Mouse (Mus musculus) liver, embryonic 16.5 days (tissue): ENCODE results near the gene Kif1a. TPM values are rescaled to one million over a fixed set of nuclear protein-coding genes. Genes with fewer than 3 reads are reported as not detected.

Source experiments
- ATAC-seq: fragments of 200-750 bp; cut with Nextera tagmentation; 2 replicates; pipeline ENCODE4 v1.8.0; 2017; ENCODE audit warnings: low read depth, mild to moderate bottlenecking, moderate number of reproducible peaks, moderate library complexity
- H3K27ac ChIP-seq: fragments of 300-500 bp; sonication (generic); 2 replicates; pipeline ENCODE4 v1.5.1; 2014; ENCODE audit warnings: mild to moderate bottlenecking, low read length
- H3K27me3 ChIP-seq: fragments of 300-500 bp; sonication (generic); 2 replicates; pipeline ENCODE4 v1.6.1; 2014; ENCODE audit warnings: low read depth, low read length, mixed read lengths; ENCODE audit not compliant: control insufficient read depth, insufficient read depth
- H3K36me3 ChIP-seq: fragments of 300-500 bp; sonication (generic); 2 replicates; pipeline ENCODE4 v1.6.1; 2014; ENCODE audit warnings: mild to moderate bottlenecking; ENCODE audit not compliant: control insufficient read depth, insufficient read depth
- H3K4me1 ChIP-seq: fragments of 300-500 bp; sonication (generic); 2 replicates; pipeline ENCODE4 v1.6.1; 2014; ENCODE audit warnings: low read depth, low read length, mixed read lengths; ENCODE audit not compliant: control insufficient read depth
- H3K4me2 ChIP-seq: fragments of 300-500 bp; sonication (generic); 2 replicates; pipeline ENCODE4 v1.6.1; 2014; ENCODE audit warnings: low read depth, low read length, mixed read lengths
- H3K4me3 ChIP-seq: fragments of 300-500 bp; sonication (generic); 2 replicates; pipeline ENCODE4 v1.5.1; 2014; ENCODE audit warnings: low read depth, mild to moderate bottlenecking, low read length
- H3K9ac ChIP-seq: fragments of 300-500 bp; sonication (generic); 2 replicates; pipeline ENCODE4 v1.6.1; 2014; ENCODE audit warnings: low read depth, low read length
- H3K9me3 ChIP-seq: fragments of 300-500 bp; sonication (generic); replicated peaks from 2 replicates; pipeline ENCODE4 v1.6.1; 2016; ENCODE audit warnings: low read length; ENCODE audit not compliant: control insufficient read depth
- WGBS: fragments of 180-500 bp; shearing (Covaris S2); extraction: QIAGEN DNeasy Blood & Tissue Kit; methylation state at CpG from one replicate; pipeline ENCODE4 v1.1.7; 2014; ENCODE audit not compliant: insufficient replicate concordance; 5-methylcytosine and 5-hydroxymethylcytosine counted together
- polyA plus RNA-seq: library from polyadenylated mRNA; unstranded; fragments of >200 nt; fragmentation: Nextera tagmentation; extraction: Ambion mirVana; gene quantifications from 2 replicates; pipeline ENCODE4 v1.2.1, GENCODE M21; 2015

Gene Kif1a
- polyA plus RNA-seq = 0.19 and 0.20 TPM in 2 replicates

GRCm38 (mm10) chr1:93101571-93102061 lies at the start of gene Kif1a:
TSS of gene Kif1a (minus strand) at chr1:93101951.
- Histone ChIP-seq H3K27me3 (peaks cover 44% of the 10 kb centered on the region), H3K36me3 (no peaks in the 10 kb centered on the region), H3K4me2 (peak within 1 kb of the TSS; percentile 39; the same call in 1 of the 2 replicates), H3K4me1 (no peaks in the 10 kb centered on the region), H3K9me3 (no peaks in the 10 kb centered on the region), H3K27ac (no peak within 1 kb of the TSS), H3K9ac (no peak within 1 kb of the TSS), H3K4me3 (peak within 1 kb of the TSS; percentile 29)
- WGBS = 3% methylated on average over 39 of the region's 39 CpGs
- no peak for ATAC-seq

DNA sequence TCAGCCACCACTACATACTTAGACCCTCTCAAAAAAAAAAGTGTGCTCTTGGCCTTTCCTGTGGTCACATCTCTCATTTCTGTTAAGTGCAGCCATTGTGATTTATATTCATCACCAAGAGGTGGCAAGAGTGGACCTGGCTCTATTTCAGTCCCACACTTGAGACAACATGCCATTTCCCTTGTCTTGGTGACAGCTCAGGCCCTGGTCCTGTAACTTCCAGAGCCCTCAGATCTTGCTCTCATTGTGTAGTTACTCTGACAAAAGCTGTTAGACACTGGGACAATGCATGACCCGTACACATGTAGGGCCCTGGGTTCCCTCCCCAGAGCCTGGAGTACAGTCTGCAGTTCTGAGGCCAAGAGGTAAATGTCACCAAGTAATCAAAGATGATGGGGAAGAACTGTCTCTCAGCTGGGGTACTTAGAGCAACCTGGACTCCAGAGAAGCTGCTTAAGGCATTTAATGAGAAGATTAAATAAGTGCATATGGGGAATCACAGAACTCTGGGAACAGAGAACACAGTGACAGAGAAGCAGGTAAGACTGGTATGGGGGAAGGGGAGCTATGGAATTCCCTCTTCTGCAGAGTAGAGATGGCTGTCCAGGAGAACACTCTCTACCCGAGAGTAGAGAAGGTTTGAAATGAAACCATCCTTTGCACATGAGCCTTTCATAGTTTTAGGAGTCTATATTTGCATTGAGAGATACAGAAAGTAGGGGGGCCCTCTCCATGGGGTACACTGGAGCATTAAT lies 49.3 kb upstream of the Kif1a start:
- H3K4me1 ChIP-seq = no peaks in the 10 kb centered on the region
- no peaks in the 10 kb centered on the region for H3K9me3 ChIP-seq
- H3K4me2 ChIP-seq = no peak overlapping the region
- H3K4me3 ChIP-seq = no peak overlapping the region
- H3K27ac ChIP-seq = no peak overlapping the region
- no peak for ATAC-seq
- WGBS = 37% methylated on average over 2 of the region's 2 CpGs
- H3K27me3 ChIP-seq = no peaks in the 10 kb centered on the region
- no peaks in the 10 kb centered on the region for H3K36me3 ChIP-seq
- no peak overlapping the region for H3K9ac ChIP-seq

GRCm38 (mm10) chr1:93144176-93144575 lies 42.4 kb upstream of the Kif1a start:
- H3K27ac ChIP-seq = no peak overlapping the region
- no peaks in the 10 kb centered on the region for H3K27me3 ChIP-seq
- WGBS = 59% methylated on average over 9 of the region's 9 CpGs
- no peak overlapping the region for H3K4me3 ChIP-seq
- H3K9ac ChIP-seq = no peak overlapping the region
- H3K4me2 ChIP-seq = no peak overlapping the region
- no peaks in the 10 kb centered on the region for H3K36me3 ChIP-seq
- no peak for ATAC-seq
- no peaks in the 10 kb centered on the region for H3K9me3 ChIP-seq
- no peaks in the 10 kb centered on the region for H3K4me1 ChIP-seq

GRCm38 (mm10) chr1:93142871-93143270 lies 41.1 kb upstream of the Kif1a start:
- H3K4me2 ChIP-seq = no peak overlapping the region
- 35% methylated on average over 1 of the region's 1 CpGs for WGBS
- H3K27me3 ChIP-seq = no peaks in the 10 kb centered on the region
- H3K4me1 ChIP-seq = no peaks in the 10 kb centered on the region
- no peaks in the 10 kb centered on the region for H3K9me3 ChIP-seq
- H3K4me3 ChIP-seq = no peak overlapping the region
- ATAC-seq = no peak
- H3K9ac ChIP-seq = no peak overlapping the region
- no peak overlapping the region for H3K27ac ChIP-seq
- no peaks in the 10 kb centered on the region for H3K36me3 ChIP-seq

DNA sequence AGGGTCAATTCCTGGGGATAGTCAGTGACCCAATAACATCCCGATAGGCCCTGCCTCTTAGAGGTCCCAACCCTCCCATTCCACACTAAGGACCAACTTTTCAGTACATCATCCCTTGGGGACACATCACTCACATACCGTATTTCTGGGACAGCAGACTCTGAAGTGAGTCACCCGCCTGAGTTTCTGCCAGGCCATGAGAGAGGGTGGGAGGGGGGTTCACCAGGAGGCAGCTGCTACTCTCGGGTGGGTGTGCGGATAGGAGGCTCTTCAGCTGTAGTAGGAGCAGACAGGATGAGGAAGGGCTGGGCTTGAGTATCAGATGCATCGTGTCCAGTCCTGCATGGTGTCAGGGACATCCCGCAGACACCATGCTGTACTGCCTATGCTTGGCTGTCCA lies 38.0 kb upstream of the Kif1a start:
- Histone ChIP-seq H3K36me3 (no peaks in the 10 kb centered on the region), H3K27me3 (no peaks in the 10 kb centered on the region), H3K4me2 (no peak overlapping the region), H3K4me1 (no peaks in the 10 kb centered on the region; the same call in 1 of the 2 replicates), H3K9ac (no peak overlapping the region), H3K27ac (no peak overlapping the region), H3K4me3 (no peak overlapping the region), H3K9me3 (no peaks in the 10 kb centered on the region)
- ATAC-seq = no peak
- 72% methylated on average over 7 of the region's 7 CpGs for WGBS

GRCm38 (mm10) chr1:93138534-93138933 lies 36.8 kb upstream of the Kif1a start:
- peak; percentile 80 for ATAC-seq
- Histone ChIP-seq H3K9me3 (no peaks in the 10 kb centered on the region), H3K27ac (peak overlapping the region; percentile 72), H3K36me3 (no peaks in the 10 kb centered on the region), H3K4me3 (no peak overlapping the region), H3K9ac (no peak overlapping the region), H3K27me3 (no peaks in the 10 kb centered on the region), H3K4me2 (no peak overlapping the region), H3K4me1 (no peaks in the 10 kb centered on the region; the same call in 1 of the 2 replicates)
- WGBS = 51% methylated on average over 6 of the region's 6 CpGs

GRCm38 (mm10) chr1:93135036-93135526 lies 33.3 kb upstream of the Kif1a start, which contains the start of gene Agxt:
TSS of gene Agxt (plus strand) at chr1:93135240.
- WGBS = 61% methylated on average over 12 of the region's 12 CpGs
- no peak within 1 kb of the TSS for H3K9ac ChIP-seq
- no peak within 1 kb of the TSS for H3K27ac ChIP-seq

GRCm38 (mm10) chr1:93132676-93133075 lies 30.9 kb upstream of the Kif1a start:
- WGBS = 33% methylated on average over 8 of the region's 8 CpGs
- Histone ChIP-seq H3K27ac (peak overlapping the region; percentile 57; the same call in 1 of the 2 replicates), H3K4me1 (no peaks in the 10 kb centered on the region; the same call in 1 of the 2 replicates), H3K27me3 (no peaks in the 10 kb centered on the region), H3K36me3 (no peaks in the 10 kb centered on the region), H3K4me3 (no peak overlapping the region), H3K9ac (no peak overlapping the region), H3K9me3 (no peaks in the 10 kb centered on the region), H3K4me2 (no peak overlapping the region)
- peak; percentile 86 for ATAC-seq

More at GRCm38 (mm10) chr1:93135036-93135526, 33.3 kb upstream of the Kif1a start, which contains the start of gene Agxt:
- H3K36me3 ChIP-seq = no peaks in the 10 kb centered on the region
- ATAC-seq = 0 out of 2 replicates have a peak, but pooled peaks have one; percentile 7
- no peaks in the 10 kb centered on the region for H3K27me3 ChIP-seq
- no peak within 1 kb of the TSS for H3K4me3 ChIP-seq
- H3K4me2 ChIP-seq = no peak within 1 kb of the TSS
- H3K4me1 ChIP-seq = no peaks in the 10 kb centered on the region; the same call in 1 of the 2 replicates
- no peaks in the 10 kb centered on the region for H3K9me3 ChIP-seq
